Mouse (Mus musculus) right cerebral cortex, adult 18-20 months (tissue): ENCODE data around the gene Setd2.
A peak's percentile ranks its signal among the peaks of the same experiment; 100 is the strongest.

Source experiments
- DNase-seq: peaks from one replicate; pipeline ENCODE4 v3.0.0; 2022; ENCODE audit warnings: mixed read lengths

Gene Setd2

GRCm38 (mm10) chr9:110623416-110624195, 91.2 kb downstream of the Setd2 start:
- no peak for DNase-seq

DNA sequence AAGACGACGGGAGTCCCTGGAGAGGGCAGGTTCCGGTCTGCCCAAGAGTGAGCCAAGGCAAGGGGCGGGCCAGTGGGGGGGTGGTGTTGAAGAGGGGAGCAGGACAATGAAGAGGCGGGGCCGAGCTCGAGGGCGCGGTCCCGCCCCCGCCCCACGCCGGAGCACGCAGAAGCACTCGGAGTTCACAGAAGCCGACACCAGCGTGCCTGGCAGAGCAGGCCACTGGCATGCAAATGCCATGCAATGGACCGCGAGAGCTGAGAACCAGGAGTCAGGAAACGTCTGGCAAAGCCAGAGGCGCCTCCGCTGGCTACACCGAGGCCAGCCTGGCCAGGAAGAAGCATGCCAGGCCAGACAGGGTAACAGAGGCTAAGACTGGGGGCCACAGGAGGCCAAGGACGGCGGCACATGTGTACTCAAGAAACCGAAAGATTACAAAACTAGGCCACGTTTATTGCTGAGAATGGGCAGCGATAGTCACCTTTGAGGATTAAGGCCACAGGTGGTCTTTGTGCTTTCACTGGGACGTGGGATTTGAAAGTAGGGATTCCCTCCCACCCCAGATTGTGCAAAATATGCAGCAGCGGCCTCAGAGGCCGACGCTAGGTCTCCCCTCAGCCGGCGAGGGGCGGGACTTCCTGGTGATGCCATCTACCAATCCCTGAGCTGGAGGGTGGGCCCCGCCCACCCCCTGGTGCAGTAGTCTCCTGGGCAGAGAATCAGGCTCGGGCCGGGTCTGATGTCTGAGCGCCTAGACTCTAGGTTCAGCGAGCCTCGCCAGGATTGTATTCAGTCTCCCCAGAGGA, 92.2 kb downstream of the Setd2 start, which contains the start of gene Nradd:
Gene Nradd (minus strand): TSS at position 92 of the 806 bp plus-strand sequence.
- DNase-seq, result peak; percentile 92

DNA sequence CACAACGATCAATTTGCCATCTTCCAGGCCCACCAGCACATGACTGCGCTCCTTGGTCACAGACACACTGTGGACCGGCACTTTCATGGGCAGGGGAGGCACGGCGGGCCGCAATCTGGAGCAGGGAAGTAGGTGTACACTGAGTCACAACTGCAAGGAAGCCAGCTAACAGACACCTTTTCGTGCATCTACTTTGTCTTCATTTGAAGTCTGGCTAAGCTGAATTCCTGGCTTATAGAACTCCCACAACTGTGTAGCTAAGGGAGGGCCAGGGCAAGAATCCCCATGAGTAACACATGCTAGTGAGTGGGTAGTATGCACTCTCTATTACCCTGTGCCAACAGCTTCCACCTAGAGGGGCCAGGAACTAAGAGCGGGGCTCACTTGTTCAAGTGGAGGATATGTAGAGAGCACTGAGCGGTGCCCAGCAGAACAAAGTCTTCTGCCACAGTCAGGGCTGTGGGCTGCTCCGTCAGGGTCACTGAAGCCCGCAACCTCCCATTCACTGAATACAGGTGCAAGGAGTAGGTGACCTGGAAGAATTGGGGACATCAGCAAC, 93.0 kb downstream of the Setd2 start:
- peak; percentile 35 for DNase-seq

DNA sequence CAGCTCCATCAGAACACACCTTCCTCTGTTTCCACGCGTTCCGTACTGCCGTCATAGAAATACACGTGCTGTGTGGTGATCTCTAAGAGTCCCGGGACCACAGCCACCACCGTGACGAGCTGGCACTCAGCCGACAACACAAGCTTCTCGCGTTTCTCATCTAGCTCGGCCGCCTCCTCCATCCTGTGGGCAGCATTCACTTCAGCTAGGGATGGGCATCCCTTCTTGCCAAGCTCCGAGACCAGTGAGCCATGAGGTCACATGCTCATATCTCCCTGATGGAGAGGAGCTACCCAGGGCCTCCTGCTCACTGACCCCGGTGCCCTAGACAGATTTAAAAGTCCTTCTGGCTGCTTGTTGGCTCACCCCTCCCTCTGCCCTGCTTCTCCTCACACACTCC, 97.8 kb downstream of the Setd2 start:
- no peak for DNase-seq

GRCm38 (mm10) chr9:110631191-110631590, 98.8 kb downstream of the Setd2 start:
- DNase-seq, result no peak

DNA sequence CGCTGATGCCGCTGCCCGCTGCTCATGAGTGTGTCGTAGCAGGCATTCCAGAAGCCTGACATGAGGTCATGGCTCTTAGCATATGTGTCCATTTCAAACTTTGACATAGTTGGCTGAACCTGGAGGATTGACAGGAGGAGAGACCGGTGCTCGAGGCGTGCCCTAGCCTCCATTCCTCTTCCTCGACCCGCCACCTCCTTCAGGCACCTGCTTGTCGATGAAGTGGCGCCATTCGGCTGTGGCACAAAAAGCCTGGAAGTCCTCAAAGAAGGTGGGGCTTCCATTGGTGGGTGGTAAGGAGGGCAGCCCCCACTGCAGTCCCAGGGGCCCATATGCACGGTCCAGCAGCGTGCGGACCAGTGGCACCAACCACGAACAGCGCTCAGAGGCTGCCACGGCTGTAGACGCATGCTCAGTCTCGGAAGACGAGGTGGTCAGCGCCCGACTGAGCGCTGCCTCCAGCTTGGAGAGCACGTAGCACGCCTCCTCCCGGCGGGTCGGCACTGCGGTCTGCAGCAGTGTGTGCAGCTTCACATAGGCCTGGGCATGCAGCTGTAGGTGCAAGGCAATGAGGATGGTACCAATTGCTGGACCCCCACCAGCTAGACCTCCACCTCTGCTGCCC, 99.4 kb downstream of the Setd2 start:
- no peak for DNase-seq

- DNase-seq, result no peak
Observed at GRCm38 (mm10) chr9:110632671-110633070, 100.3 kb downstream of the Setd2 start.

- DNase-seq, result no peak
Observed at GRCm38 (mm10) chr9:110633882-110634281, 101.5 kb downstream of the Setd2 start.

DNA sequence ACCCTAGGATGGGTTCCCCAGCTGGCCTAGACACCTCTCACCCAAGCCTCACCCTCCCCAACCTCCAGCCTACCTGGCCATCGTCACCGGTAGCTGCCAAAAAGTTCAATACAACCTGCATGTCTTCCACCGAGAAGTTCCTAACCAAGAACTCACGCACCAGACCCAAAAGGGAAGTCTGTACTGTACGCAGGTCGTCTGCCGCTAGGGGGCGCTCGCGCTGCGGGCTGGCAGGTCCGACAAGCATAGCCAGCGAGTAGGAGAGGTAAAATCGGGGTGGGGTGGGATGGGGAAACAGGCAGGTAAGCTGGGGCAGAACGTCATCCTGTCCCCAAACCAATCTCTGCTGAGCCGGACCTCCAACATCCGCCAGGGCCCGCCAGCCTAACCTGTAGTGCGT, 102.8 kb downstream of the Setd2 start:
- DNase-seq, result peak; percentile 80

DNA sequence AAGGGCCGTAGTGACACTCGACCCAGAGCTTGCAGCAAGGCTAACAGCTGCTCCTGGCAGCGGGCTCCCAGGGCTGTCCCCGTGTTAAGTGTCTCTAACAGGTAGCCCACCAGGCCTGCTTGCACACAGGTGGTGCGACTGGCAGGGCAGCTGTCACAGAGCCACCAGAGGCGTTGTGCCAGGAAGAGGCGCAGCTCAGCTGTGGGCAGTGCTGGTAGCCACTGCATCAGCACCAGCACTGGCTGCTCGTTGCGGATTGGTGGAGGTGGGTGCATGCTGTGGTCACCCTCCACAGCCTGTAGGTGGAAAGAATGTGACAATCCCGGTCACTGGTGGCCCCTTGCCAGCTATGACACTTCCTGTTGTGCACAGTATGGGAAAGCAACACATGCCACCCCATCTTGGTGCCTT, 106.2 kb downstream of the Setd2 start:
- DNase-seq, result no peak

- no peak for DNase-seq
Observed at GRCm38 (mm10) chr9:110641006-110641405, 108.6 kb downstream of the Setd2 start.

DNA sequence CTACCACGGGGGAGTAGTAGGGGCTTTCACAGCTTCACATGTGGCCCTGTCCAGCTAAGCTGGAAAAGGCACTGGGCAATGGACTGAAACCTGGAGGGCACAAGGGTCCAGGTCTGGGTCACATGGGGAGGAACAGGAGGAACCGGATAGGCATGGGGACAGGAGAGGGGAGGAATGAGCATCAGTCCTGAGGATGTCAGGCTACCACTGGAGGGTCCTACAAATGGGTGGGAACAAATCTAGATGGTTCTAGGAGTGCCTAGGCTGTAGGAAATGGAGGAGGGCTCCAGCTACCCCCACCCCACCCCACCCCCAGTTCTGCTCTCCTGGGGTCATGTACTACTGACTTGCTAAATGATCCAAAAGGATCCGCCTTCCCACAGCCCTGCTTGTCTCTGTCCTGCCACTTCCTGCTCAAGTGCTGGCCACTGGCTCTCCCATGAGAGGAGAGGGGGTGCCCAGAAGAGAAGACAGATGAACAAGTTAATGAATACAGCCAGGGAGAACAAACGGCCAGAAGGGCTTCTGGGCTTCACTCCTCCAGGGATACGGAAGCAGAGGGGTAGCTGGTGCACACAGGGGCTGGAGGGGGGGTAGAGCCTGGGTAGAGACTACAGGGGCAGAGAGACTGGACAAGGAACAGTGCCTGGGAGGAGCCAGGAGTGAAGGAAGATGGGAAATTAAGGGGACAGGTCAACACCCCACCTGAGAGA, 110.6 kb downstream of the Setd2 start:
- no peak for DNase-seq

DNA sequence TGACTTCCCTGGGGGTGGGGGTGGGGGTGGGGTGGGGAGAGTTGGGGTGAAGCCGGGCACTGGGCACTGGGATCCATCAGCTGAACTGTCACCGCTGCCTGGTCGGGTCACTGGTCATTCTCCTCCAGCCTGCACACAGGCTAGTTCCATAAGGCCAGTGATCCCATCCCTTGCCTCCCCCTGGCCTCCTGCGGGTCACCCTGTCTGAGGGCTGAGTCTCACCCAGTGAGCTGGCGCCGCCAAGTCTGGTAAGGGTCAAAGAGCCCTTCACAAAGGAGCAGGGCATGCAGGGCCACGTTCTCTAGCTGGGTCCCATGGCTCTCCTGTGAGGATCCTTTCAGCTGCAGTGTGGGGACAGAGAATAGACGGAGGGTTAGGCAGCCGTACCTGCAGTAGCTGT, 111.4 kb downstream of the Setd2 start:
- DNase-seq, result no peak

GRCm38 (mm10) chr9:110644295-110644694, 111.9 kb downstream of the Setd2 start:
- DNase-seq, result no peak

DNA sequence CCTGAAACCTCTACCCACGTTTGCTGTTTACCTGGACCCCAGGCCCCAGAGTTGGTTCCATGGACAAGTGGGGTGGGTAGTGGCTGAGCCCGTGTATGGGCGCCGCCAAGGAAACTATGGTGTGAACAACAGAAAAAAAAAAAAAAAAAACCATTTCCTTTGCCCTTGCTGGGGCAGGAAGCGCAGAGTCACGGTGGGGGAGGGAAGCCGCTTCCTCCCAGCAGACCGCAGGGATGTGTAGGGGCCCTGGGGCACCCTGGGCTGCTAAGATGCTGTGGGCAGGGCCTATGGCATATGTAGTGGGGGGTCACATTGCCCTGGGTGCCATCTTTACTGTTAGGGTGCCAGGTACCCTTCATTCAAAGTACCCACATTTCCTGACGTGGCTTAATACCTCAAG, 112.8 kb downstream of the Setd2 start:
- DNase-seq, result no peak

GRCm38 (mm10) chr9:110649775-110650174, 117.4 kb downstream of the Setd2 start:
- DNase-seq, result no peak

DNA sequence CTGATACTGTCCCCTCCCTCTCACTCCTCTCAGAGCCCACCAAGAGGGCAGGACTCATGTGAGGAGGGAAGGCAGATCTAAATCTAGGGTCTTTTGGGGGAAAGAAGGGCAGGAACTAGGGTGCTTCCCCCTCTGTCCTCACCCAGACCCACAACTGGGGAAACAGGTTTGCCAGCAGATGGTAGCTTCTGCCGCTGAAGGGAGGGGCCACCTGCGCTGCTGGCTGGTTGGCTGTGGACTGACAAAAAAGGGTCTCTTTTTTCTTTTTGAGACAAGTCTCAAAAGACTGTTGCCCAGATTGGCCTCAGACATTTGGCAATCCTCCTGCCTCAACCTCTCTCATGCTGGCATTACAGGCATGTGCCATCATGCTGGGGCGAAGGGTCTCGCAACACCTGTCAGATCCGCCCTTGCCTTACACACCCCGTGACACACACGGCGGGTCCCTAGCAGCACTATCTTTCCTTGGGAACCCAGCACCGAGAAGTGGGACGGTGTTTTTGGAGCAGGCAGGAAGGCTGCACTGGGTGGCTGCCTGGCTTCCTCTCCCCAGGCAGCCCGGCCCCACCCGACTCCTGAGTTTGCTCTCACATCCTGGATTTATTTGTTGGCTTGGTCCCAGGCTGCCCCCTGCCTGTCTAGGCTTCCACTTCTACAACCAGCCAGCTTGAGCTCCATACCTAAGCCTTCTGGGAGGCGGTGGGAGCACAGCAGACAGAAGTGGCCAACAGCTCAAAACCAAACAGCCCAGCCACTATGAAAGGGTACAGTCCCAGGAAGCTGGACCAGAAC, 119.7 kb downstream of the Setd2 start:
- DNase-seq, result no peak

DNA sequence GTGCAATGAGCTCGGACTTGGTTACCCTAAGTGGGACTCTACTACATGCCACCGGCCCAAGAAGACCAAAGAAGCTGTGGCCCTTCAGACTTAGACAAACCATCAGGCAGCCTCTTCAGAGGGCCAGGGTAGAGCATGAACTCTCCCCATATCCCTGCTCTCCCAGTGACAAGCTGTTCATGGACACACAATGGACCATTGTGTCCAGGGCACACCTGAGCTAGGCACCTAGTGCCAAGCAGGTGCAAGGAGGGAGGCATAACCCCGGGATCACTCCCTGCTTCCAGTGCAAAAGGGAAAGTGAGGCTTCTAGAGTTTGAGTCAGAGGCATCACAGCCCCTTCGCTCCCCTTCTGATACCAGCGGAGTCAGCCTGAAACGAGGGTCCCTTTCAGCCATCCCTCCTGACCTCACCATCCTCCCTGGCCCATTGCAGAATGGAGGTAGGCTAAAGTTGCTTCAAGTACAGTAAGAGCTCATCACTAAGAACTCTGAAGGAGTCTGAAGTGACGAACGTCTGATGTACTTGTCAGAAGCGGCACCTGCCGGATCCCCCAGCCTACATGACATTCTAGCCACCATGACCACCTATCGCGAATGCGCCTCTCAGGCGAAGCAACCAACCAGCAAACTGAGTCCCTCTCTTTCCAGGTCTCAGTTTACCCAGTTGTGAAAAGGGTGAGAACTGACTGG, 120.7 kb downstream of the Setd2 start:
- DNase-seq, result no peak

GRCm38 (mm10) chr9:110653655-110654461, 121.5 kb downstream of the Setd2 start, which contains the start of gene Nbeal2:
Nbeal2 (minus strand) TSS chr9:110654161.
- DNase-seq, result peak; percentile 84
